Mouse (Mus musculus) embryonic facial prominence, embryonic 15.5 days (tissue): ENCODE measurements at regions not wholly inside any gene's neighbourhood (a gene's known extent, or its start where the extent isn't known, plus 50 kb on each side); places are given as distances from the start of the nearest gene placed in this dataset.

Experiments used
- ATAC-seq: fragments of 200-750 bp; cut with Nextera tagmentation; 2 replicates; pipeline ENCODE4 v1.8.0; 2017; ENCODE audit warnings: low read depth, moderate TSS enrichment; ENCODE audit not compliant: insufficient number of reproducible peaks, low FRiP score, low TSS enrichment
- H3K27ac ChIP-seq: fragments of 300-500 bp; sonication (generic); replicated peaks from 2 replicates; pipeline ENCODE4 v1.5.1; 2015; ENCODE audit warnings: mild to moderate bottlenecking, inconsistent platforms
- H3K27me3 ChIP-seq: fragments of 300-500 bp; sonication (generic); 2 replicates; pipeline ENCODE4 v1.6.1; 2015; ENCODE audit warnings: inconsistent platforms
- H3K36me3 ChIP-seq: fragments of 300-500 bp; sonication (generic); 2 replicates; pipeline ENCODE4 v1.6.1; 2015; ENCODE audit warnings: mild to moderate bottlenecking, inconsistent platforms
- H3K4me1 ChIP-seq: fragments of 300-500 bp; sonication (generic); 2 replicates; pipeline ENCODE4 v1.6.1; 2015; ENCODE audit warnings: inconsistent platforms
- H3K4me2 ChIP-seq: fragments of 300-500 bp; sonication (generic); replicated peaks from 2 replicates; pipeline ENCODE4 v1.6.1; 2015; ENCODE audit warnings: mild to moderate bottlenecking, inconsistent platforms
- H3K4me3 ChIP-seq: fragments of 300-500 bp; sonication (generic); replicated peaks from 2 replicates; pipeline ENCODE4 v1.5.1; 2015; ENCODE audit warnings: mild to moderate bottlenecking, inconsistent platforms
- H3K9ac ChIP-seq: fragments of 300-500 bp; sonication (generic); 2 replicates; pipeline ENCODE4 v1.6.1; 2015; ENCODE audit warnings: inconsistent platforms
- H3K9me3 ChIP-seq: fragments of 300-500 bp; sonication (generic); replicated peaks from 2 replicates; pipeline ENCODE4 v1.6.1; 2016; ENCODE audit warnings: inconsistent platforms
- WGBS: fragments of 180-500 bp; shearing (Covaris S2); methylation state at CpG from one replicate; pipeline ENCODE4 v1.1.7; 2015; 5-methylcytosine and 5-hydroxymethylcytosine counted together

DNA sequence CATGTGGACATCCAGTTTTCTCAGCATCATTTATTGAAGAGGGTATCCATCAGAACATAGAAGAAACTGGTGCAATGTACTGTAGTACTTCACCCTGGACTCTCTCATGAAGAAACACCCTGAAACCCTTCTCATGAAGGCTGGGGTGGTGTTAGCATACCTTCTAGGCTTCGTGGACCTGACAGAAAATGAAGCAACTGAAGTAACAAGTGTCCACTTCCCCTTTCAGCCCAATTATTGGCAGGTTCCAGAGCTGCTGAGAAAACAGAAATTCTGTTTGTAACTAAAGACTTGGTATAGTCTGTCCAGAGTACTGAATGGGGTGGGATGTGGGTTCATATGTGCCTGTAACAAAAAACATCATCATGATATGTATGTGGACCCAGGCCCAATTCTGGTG is 231.4 kb upstream of the Fggy start:
- H3K4me1 ChIP-seq = no peaks in the 10 kb centered on the region
- H3K9ac ChIP-seq = no peak overlapping the region
- ATAC-seq = no peak
- no peak overlapping the region for H3K4me2 ChIP-seq
- H3K27ac ChIP-seq = no peak overlapping the region
- H3K36me3 ChIP-seq = no peaks in the 10 kb centered on the region
- WGBS = 76% methylated on average over 1 of the region's 1 CpGs
- H3K27me3 ChIP-seq = no peaks in the 10 kb centered on the region
- H3K9me3 ChIP-seq = no peaks in the 10 kb centered on the region
- H3K4me3 ChIP-seq = no peak overlapping the region

DNA sequence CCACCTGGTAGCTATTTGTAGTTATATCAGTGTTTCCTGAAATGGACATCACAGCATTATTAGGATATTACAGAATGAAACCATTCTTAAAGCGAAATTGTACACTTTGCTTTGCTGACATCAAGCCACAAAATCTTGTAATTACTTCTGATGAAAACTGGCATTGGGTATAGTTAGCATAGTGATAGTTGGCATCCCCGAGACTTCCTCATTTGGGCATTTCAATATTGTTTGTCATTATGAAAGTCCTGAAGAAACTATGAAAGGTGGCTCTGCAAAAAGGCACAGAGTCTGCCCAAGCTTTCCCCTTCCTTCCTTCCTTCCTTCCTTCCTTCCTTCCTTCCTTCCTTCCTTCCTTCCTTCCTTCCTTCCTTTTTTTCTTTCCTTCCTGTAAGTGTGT is 217.5 kb upstream of the Fggy start:
- no peaks in the 10 kb centered on the region for H3K4me1 ChIP-seq
- no peak overlapping the region for H3K27ac ChIP-seq
- H3K9me3 ChIP-seq = peaks cover 5% of the 10 kb centered on the region; the same call in 1 of the 2 replicates
- H3K4me2 ChIP-seq = no peak overlapping the region
- no peak overlapping the region for H3K4me3 ChIP-seq
- H3K9ac ChIP-seq = no peak overlapping the region
- 74% methylated on average over 2 of the region's 2 CpGs for WGBS
- no peaks in the 10 kb centered on the region for H3K36me3 ChIP-seq
- H3K27me3 ChIP-seq = no peaks in the 10 kb centered on the region
- no peak for ATAC-seq

DNA sequence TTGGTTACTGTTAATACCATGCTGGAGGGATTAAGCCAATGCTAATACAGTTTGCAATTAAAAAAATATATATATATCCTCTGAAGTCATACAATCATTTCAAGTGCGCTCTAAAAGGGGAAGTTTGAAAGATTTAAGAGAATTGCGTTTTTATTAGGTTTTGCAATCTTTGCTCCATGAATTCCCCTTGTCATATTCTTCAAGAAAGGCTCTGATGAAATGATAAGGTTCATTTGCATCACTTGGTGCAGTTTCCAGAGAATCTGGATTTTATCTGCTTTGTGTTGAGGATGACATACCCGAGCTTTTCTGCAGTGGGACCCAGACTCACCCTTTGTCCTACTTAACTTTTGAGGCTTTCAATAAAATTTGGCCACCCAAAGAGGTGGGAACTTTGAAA is 216.4 kb upstream of the Fggy start:
- 58% methylated on average over 3 of the region's 3 CpGs for WGBS
- H3K4me3 ChIP-seq = no peak overlapping the region
- H3K27ac ChIP-seq = no peak overlapping the region
- no peak overlapping the region for H3K9ac ChIP-seq
- H3K36me3 ChIP-seq = no peaks in the 10 kb centered on the region
- H3K4me2 ChIP-seq = no peak overlapping the region
- no peak for ATAC-seq
- H3K9me3 ChIP-seq = peaks cover 5% of the 10 kb centered on the region; the same call in 1 of the 2 replicates
- no peaks in the 10 kb centered on the region for H3K27me3 ChIP-seq
- H3K4me1 ChIP-seq = no peaks in the 10 kb centered on the region

DNA sequence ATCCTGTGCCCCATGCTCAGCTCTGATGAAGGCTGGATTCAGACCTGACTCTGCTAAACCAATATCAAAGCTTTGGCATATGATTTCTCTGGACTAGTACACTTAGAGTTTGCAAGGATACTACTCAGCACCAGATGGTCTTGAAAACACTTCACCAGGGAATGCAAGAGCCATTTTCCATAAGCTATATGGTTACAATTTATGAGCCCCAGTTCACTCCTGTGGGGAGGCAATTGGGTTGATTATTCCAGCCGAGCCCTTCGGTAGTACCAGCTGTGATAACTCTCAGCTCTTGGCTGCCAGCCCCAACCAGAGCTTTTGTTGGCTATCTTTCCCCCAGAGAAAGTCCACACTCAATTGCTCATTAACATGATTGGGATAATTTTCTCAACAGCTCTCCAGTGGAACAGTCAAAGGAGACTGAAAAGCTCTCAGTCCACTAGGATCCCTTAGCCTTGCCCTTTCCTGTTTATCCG is 210.5 kb upstream of the Fggy start:
- H3K4me1 ChIP-seq = no peaks in the 10 kb centered on the region
- no peaks in the 10 kb centered on the region for H3K36me3 ChIP-seq
- no peak overlapping the region for H3K4me2 ChIP-seq
- WGBS = 54% methylated on average over 3 of the region's 3 CpGs
- H3K9me3 ChIP-seq = no peaks in the 10 kb centered on the region
- no peaks in the 10 kb centered on the region for H3K27me3 ChIP-seq
- ATAC-seq = peak; percentile 29; the same call in 1 of the 2 replicates
- no peak overlapping the region for H3K27ac ChIP-seq
- no peak overlapping the region for H3K9ac ChIP-seq
- no peak overlapping the region for H3K4me3 ChIP-seq

DNA sequence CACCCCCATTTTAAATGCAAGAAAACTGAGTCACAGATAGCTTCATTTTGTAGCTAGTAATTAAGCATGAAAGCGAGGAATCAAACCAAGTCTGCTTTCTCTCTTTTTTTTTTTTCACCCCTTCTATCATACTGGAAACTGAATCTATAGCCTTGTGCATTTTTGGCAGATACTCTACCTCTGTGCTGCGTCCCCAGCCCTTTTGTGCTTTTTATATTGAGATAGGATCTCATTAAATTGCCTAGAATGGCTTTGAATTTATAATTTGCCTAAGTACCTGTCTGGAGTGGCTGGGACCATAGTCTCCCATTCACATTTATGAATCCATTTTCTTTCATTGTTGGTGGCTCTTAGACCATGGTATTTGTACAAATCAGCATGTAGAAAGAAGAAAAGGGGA is 209.9 kb upstream of the Fggy start:
- Histone ChIP-seq H3K27ac (no peak overlapping the region), H3K4me1 (no peaks in the 10 kb centered on the region), H3K9ac (no peak overlapping the region), H3K36me3 (no peaks in the 10 kb centered on the region), H3K4me3 (no peak overlapping the region), H3K4me2 (no peak overlapping the region), H3K9me3 (no peaks in the 10 kb centered on the region), H3K27me3 (no peaks in the 10 kb centered on the region)
- WGBS = 89% methylated on average over 2 of the region's 2 CpGs
- ATAC-seq = no peak

DNA sequence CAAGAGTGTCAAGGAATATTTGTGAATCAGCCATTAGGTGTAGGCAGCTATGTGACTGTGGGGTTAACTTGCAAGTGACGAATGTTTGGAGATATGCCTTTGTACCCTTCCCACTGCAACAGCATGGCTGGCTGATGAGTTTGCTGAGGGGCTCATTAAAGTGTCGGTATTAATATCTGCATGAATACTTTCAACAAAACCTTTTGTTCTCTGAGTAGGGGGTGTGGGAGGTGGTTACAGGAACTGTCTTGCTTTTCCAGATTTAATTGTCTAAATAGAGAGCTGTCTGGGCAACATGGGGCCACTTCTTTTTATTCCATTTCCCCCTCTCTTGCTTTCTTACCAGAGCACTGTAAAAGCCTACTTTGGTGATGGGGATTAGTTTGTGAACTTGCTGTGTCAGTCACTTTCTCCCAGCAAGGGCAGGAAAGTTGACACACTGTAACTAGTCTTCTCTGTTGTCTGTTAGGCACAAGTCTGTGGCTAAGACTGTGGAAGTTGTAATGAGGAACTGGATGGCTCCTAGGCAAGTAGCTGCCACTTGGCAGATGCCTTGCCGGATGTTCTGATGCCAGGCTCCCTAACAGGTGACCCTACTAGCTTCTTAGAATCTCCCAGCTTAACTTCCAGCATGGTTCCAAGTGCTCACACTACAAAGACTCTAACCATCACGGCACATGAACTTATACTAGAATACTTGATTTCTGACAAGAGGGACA is 208.7 kb upstream of the Fggy start:
- Histone ChIP-seq H3K9ac (no peak overlapping the region), H3K27ac (no peak overlapping the region), H3K36me3 (no peaks in the 10 kb centered on the region), H3K4me1 (no peaks in the 10 kb centered on the region), H3K9me3 (no peaks in the 10 kb centered on the region), H3K4me2 (no peak overlapping the region), H3K27me3 (no peaks in the 10 kb centered on the region), H3K4me3 (no peak overlapping the region)
- WGBS = 79% methylated on average over 4 of the region's 4 CpGs
- no peak for ATAC-seq

DNA sequence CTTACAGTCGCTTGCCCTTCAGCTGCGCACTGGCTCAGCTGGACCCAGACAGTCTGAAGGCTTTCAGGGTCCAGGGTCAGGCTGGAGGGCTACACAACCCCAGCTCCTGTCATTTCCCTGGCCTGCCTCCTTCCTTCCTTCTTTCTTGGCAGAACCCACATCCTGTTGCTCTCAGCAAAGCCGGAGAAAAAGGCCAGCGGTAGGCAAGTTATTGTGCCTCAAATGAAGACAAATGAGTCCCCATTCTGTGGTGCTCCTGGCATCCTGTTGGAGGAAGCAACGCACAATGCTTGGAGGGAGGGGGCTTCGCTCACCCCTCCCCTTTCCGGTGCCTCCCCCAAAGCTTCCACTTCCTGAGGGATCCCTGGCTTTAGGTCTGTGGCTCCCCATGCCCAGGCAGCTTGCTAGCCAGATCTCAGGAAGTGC is 203.4 kb upstream of the Fggy start:
- peak overlapping the region; percentile 58 for H3K27ac ChIP-seq
- no peak for ATAC-seq
- H3K9me3 ChIP-seq = no peaks in the 10 kb centered on the region
- H3K4me1 ChIP-seq = no peaks in the 10 kb centered on the region
- WGBS = 56% methylated on average over 7 of the region's 7 CpGs
- no peak overlapping the region for H3K4me3 ChIP-seq
- no peak overlapping the region for H3K4me2 ChIP-seq
- no peaks in the 10 kb centered on the region for H3K36me3 ChIP-seq
- H3K9ac ChIP-seq = no peak overlapping the region
- H3K27me3 ChIP-seq = no peaks in the 10 kb centered on the region

DNA sequence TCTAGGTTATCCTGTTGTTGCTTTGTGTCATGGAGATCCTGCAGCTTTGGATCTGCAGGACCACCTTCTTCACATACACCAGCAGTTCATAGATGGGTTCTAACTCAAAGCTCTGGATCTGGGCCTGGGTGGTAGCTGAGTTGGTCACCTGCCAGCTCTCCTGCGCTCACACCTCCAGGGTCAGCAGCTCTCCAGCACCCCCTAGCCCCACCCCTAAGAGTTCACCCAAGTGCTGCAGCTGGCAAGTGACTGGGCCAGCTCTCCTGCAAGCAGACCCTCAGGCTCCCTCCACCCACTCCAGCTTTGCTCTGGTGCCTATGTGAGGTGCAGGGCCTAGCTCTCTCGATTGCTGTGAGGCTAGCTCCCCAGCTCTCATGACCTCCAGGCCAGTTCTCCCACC is 198.6 kb upstream of the Fggy start:
- no peaks in the 10 kb centered on the region for H3K27me3 ChIP-seq
- H3K4me3 ChIP-seq = no peak overlapping the region
- no peaks in the 10 kb centered on the region for H3K4me1 ChIP-seq
- H3K27ac ChIP-seq = no peak overlapping the region
- 75% methylated on average over 2 of the region's 2 CpGs for WGBS
- H3K36me3 ChIP-seq = no peaks in the 10 kb centered on the region
- H3K9ac ChIP-seq = no peak overlapping the region
- ATAC-seq = no peak
- no peaks in the 10 kb centered on the region for H3K9me3 ChIP-seq
- H3K4me2 ChIP-seq = no peak overlapping the region

DNA sequence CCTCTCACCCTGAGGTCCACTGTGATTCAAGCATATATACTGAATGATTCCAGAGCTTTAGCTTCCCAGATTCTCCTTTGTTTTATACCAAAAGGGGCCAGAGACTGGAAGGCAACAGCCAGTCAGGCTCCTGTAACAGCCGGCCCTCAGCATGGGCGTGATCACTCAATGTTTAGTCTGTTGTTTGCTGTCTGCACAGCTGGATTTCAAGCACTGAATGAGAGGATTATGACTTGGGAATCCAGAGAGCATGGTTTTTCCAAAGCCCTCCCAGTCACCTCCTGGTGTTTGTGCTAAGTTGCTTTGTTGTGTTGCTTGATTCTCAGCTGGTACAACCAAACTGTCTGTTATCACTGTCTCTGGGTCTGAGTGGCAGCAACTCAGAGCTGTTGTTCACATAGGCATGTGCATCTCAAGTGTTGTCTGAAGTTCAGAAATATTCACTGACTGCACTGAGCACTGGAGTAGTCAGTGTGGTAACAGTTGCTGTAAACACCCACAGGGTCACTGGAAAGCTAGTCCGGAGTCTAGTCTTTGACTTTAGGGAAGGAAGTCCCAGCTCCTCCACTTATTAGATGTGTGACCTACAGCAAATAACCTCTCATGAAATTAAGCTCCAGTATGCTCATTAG is 196.9 kb upstream of the Fggy start:
- no peaks in the 10 kb centered on the region for H3K4me1 ChIP-seq
- H3K4me2 ChIP-seq = no peak overlapping the region
- H3K9me3 ChIP-seq = no peaks in the 10 kb centered on the region
- no peak overlapping the region for H3K4me3 ChIP-seq
- H3K27me3 ChIP-seq = no peaks in the 10 kb centered on the region
- ATAC-seq = no peak
- no peak overlapping the region for H3K9ac ChIP-seq
- 61% methylated on average over 3 of the region's 3 CpGs for WGBS
- no peaks in the 10 kb centered on the region for H3K36me3 ChIP-seq
- no peak overlapping the region for H3K27ac ChIP-seq

DNA sequence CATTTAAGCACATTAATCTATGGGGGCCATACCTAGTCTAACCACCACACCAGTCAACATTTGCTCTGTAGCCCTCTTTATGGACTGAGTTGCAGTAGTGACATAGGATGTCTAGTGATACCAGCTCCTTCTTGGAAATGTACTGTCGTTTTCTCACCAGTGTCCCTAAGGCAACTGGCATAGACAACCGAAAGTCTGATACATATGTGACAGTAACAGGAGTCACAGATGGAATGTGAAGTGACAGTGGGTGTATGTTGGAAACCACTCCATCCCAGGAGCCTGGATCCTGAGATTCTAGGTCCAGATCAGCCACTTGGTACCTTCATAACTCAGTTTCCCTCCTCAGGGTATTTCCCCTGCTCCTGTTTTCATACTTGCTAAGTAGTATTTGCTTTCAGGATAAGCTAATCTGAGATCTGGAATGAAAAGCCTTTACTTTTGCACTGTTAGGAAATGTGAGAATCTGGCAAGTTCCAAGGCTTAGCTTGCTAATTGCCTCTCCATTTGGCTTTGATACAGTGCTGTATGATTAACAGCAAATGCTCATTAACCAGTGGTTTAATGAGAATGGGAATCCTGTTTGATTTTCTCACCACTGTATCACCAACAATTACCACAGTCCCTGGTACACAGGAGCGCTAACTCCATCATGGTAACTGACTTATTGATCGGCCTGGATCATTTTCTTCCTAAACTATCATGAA is 192.8 kb upstream of the Fggy start:
- Histone ChIP-seq H3K27me3 (no peaks in the 10 kb centered on the region), H3K4me1 (no peaks in the 10 kb centered on the region), H3K27ac (no peak overlapping the region), H3K9me3 (no peaks in the 10 kb centered on the region), H3K36me3 (no peaks in the 10 kb centered on the region), H3K9ac (no peak overlapping the region), H3K4me3 (no peak overlapping the region), H3K4me2 (no peak overlapping the region)
- 83% methylated on average over 4 of the region's 4 CpGs for WGBS
- ATAC-seq = no peak

DNA sequence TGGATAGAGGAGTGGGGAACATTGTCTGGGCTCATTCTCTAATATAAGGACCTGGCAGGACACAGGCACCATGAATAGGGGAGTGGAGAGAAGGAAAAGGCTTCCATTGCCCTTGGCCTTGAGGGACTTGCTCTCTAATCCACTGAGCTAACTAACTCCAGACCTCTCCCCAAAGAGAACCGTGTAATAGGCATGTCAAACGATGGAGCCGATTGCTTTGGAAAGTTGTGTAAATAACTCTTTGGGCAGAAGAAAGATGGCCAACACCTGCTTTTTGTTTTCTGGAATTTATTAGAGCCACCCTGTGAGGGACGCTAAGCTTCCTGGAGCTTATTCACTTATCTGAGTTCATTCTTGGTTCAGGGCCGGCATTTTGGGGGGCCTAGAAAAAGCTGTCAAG is 180.9 kb upstream of the Fggy start:
- ATAC-seq = no peak
- H3K27me3 ChIP-seq = no peaks in the 10 kb centered on the region
- H3K27ac ChIP-seq = 0 out of 2 replicates have a peak overlapping the region, but pooled peaks have one; percentile 29
- peaks cover 14% of the 10 kb centered on the region for H3K4me1 ChIP-seq
- no peak overlapping the region for H3K9ac ChIP-seq
- H3K4me3 ChIP-seq = no peak overlapping the region
- H3K4me2 ChIP-seq = no peak overlapping the region
- H3K9me3 ChIP-seq = no peaks in the 10 kb centered on the region
- 38% methylated on average over 5 of the region's 5 CpGs for WGBS
- no peaks in the 10 kb centered on the region for H3K36me3 ChIP-seq
